Mouse (Mus musculus): ENCODE results near the gene Dtx4.

Gene Dtx4

DNA sequence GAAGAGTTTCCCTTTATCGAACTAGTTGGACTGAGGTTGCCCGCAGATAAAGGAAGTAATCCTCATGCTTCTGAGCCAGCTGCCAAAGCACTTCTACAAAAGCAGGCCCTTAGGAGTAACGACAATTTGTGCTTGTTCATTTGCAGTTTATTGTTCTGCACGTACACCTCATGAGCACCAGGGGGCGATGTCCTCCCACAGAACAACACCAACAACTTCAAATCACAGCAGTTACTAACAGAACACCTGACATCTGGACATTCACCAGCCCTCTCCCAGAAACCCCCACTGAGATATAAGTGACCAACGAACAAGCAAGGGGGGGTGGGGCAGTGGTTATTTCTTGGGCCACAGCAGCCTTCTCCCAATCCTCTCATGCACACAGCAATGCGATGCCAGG, 35.0 kb downstream of the Dtx4 start:
- DNase-seq (ENCODE audit: inconsistent ontology term), result peak; percentile 82

DNA sequence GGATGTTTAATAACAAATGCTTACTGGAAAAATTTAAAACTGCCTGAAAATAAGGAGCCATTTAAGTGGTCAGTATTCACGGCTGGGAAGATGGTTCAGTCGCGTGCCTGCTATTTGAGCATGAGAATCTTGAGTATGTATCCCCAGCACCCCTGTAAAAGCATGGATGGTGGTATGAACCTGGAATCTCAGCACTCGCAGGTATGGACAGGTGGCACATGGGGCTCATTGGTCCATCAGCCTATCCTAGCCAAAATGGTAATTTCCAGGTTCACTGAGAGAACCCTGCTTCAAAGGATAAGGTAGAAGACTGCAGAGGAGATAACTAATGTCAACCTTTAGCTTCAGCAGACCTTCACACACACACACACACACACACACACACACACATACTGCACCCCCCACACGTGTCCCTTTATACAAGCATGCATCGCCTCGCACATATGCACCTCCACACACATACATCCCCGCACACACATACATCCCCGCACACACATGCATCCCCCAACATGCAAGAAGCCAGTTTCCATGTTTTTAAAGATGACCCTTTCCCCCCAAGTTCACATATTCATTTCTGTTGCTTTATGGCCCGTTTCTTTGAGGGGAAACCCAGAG, 35.6 kb downstream of the Dtx4 start:
- DNase-seq (ENCODE audit: inconsistent ontology term), result no peak

DNA sequence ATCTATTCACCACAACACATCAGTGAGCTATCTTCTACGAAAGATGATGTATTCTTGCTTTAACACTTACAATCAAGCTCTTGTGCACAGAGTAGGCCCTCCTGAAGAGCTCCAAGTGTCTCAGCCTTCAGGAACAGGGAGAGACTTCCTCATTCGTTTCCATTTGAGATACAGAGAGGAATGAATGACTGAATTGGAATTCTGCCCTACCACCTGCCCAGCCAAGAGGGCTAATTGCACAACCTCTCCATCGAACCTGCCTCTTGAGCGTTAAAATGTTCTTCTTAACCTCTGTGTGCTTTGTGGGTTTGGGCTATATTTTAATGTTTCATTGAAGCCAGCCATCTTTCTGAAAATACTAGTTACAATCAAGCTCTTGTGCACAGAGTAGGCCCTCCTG, 36.6 kb downstream of the Dtx4 start:
- DNase-seq (ENCODE audit: inconsistent ontology term), result no peak

DNA sequence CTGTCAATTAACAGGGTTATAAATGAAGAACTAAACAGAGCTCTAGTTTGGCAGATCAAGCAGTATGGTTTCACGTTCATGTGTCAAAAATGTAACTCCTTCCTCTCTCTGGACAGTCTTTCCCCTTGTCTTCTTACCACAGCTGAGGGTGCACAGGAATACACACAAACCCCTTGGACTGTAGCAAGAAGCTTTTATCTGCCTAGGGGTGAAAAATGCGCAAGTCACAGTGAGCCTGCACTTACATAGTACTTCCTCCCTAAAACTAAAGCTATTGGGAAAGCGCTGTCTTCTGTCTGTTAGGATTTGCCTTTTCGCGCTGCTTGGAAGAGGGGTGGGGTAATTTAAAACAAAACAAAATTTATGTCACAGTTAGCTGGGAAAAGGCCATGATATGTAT, 37.1 kb downstream of the Dtx4 start:
- DNase-seq (ENCODE audit: inconsistent ontology term), result peak; percentile 59

DNA sequence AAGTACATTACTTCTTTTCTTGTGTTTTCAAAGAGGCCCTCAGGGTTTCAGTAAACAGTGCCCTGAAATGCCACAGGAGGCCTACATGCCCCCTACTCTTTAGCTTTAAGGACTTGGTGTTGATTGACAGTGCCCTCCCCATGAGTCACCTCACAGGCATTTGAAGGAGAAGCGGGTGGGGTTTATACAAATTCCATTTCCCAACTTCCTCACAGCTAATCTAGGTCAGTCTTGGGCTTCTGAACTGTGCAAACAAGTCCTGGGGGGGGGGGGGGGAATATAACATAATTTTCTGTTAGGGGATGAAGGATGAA, 37.6 kb downstream of the Dtx4 start:
- peak; percentile 82 for DNase-seq (ENCODE audit: inconsistent ontology term)

DNA sequence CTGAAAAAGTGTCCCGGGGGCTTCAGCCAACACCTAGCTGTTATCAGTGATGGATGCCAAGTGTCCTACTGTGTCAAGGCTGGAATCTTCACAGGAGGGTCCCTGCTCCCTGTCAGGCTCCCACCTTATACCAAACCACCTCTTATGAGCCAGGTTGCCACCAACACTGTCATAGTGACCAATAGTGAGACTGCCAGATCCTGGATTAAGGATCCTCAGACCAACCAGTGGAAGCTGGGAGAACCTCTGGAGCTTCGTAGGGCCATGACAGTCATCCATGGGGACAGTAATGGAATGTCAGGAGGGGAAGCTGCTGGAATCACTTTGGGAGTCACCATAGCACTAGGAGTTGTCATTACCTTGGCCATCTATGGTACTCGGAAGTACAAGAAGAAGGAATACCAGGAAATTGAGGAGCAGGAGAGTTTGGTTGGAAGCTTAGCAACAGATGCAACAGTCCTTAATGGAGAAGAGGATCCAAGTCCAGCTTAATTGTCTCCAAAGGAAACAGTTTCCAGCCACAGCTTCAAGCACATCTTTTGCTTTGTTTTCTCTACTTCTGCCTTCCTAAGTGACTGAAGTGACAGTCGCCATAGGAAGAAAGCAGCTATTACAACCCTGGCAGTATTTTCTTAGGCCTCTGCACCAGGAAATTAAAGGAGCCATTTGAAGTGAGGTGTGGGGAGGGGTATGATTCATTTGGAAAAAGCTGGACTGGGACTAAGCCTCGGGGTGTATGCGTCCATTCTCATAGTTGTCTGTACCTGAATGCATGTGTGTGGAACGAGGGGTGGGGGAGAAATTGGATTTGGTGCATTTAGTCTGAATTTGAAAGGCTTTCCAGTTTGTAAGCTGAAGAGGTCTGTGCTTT, 38.2 kb downstream of the Dtx4 start:
- no peak for DNase-seq (ENCODE audit: inconsistent ontology term)

DNA sequence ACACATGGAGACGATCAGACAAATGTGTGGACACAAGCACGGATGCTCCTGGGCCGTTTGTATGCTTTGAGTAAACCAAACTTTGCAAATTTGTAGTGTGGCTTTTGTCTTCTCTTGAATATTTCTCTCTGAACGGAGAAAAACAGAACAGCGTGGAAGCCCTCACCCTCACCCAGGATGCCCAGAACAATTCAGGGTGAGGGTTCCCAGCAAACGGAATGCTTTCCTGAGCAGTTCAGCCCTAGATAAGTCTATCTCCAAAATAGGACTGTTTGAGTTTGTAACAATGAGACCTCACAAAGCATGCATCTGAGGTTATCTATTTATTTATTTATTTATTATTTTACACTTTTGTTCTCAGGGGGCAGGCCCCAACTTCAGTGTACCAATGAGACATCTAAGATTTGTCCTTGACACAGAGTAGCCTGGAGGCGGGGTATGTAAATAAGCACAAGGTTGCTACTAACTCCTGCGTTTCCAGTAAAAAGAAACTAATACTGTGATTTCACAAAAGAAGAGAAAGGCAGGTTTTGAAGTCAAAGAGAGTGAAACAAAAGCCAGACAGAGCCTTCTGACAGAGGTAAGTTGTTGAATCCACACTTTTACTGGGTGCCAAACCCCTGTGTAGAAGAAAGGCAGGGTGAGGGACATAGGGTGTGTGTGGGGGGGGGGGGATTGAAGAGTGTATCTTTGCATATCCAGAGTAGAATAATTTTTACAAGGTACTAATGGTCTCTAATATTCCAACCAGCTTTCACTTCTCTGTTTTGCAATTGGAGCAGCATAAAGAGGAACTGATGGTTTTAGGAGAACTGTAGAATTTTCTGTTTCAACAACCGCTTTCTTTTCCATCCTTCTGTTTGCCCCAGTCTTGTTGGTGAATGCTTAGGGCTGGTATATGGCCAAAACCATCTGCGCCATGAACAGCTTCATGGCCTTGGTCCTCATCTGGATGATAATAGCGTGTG, 40.7 kb downstream of the Dtx4 start, which contains the start of gene Mpeg1:
Gene Mpeg1 (plus strand): TSS at position 498 of the 968 bp plus-strand sequence.
- no peak for DNase-seq (ENCODE audit: inconsistent ontology term)

DNA sequence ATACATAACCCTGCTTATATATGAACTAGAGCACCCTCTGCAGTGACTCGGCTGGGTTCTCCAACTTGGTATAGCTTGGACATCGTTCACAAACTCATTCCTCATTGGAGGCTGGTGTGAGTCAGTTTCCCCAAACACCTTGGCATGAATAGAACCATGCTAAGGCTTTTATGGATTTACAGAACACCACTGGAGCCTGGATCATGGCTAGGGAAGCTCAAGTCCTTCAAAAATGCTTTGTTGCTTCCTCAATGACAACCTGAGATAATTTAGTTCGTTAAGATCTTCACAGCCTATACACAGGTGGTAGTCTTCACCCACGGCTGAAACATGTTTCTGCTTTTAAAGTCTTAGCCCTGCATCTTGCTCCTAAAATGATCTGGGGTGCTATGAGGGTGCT, 41.7 kb downstream of the Dtx4 start:
- DNase-seq (ENCODE audit: inconsistent ontology term), result no peak

DNA sequence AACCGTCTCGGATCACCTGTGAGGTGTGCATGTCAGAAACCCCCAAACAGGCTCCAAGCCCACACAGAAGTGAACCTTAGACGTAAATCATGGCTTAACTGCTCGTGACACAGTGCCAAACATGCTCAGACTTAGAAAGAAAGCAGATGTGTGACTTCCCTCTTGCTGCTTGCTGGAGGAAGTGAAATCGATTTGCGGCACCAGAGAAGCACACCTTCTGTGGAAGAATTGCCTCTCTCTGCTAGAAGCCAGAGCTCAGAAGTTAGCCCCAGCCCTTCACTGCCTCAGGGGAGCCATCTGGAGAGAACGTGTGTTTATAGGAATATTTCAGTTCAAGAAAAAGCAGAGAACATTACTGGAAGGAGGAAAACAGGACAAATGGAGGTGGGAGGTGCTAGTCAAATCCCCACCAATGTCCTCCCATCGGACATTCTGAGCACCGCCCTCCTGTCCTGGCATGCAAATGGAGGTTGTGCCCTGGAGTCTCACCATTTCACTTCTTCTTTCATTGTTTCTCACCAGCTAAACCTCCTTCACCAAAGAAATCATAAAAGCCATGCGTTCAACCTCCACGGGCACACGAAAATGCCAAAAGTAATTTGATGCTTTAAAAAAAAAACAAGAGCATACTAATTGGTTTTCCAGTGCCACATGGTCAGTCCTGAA, 43.7 kb downstream of the Dtx4 start:
- no peak for DNase-seq (ENCODE audit: inconsistent ontology term)

DNA sequence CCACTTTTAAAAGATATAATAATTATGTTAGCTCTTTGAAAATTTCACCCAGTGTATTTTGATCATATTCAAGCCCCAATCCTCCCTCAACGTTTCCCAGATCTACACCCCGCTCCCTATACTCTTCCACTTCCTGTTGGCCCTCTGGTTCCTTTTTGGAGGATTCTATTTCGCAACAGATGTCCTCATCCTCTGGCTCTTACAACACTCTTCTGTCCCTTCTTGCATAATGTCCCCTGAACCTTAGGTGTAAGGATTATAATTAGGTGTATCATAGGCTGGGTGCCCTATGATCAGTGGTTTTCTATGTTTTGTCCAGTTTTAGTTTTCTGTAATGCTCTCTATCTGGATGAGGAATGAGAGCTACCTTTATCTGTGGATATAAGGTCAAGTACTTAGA, 56.2 kb downstream of the Dtx4 start:
- no peak for DNase-seq (ENCODE audit: inconsistent ontology term)

DNA sequence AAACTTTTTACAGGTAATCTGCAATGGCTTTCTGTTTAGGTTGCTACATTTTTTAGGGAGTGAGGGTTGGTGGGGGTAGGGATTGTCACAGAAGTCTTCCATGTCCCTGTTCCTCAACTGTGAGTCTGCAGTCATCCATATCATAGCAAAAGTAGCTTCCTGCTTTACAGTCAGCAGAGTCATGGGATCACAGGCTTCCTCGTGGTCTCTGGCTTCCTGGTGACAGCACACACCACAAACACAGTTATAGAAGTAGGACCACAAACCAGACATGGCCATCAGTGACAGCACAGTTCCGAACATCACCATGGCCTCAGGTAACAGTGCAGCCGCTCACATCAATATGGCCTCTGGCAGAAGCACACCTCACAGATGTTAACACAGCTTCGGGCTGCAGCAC, 58.7 kb downstream of the Dtx4 start:
- no peak for DNase-seq (ENCODE audit: inconsistent ontology term)

DNA sequence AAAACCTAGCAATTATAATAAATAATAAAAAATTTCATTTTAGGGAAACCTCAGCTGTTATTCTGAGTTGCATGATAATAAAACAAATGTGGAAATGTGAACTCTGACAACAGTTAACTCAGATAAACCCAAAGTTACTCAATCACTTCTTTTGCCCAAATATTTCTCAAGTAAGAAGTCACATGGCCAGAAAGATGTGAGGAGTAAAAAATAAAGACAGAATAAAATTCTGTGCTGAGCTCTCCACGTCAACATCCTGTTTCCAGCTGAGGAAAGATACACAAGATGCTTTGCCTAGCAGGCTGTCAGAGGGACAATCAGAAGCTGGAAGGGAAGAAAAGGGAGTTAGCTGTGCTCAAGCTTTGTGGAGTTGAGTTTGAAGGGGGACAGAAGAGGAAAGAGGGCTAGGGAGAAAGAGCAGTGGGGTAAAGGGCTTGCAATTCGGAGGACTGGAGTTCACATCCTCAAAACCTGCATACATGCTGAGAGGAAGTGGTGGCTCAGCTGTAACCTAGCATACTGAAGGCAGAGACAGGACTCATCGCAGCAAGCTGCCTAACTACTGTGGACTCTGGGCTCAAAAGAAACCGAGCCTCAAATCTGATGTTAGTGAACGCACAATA, 61.0 kb downstream of the Dtx4 start:
- no peak for DNase-seq (ENCODE audit: inconsistent ontology term)

DNA sequence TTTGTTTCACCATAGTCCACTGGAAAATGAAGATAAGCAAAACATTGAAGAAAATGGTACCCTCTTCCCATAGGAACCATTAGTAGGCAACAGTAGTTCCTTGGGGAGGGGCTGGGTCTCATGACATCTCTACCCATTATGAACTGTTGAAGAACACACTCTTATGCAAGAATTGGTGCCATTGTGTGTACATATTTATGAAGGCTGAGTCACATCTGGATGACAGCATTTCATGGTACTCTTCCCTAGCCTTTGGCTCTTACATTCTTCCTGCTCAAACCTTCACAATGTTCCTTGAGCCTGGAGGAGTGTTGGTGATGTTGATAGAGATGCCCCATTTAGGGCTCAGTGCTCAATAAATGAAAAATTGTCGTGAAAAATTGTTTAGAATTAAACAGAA, 61.7 kb downstream of the Dtx4 start:
- DNase-seq (ENCODE audit: inconsistent ontology term), result no peak

DNA sequence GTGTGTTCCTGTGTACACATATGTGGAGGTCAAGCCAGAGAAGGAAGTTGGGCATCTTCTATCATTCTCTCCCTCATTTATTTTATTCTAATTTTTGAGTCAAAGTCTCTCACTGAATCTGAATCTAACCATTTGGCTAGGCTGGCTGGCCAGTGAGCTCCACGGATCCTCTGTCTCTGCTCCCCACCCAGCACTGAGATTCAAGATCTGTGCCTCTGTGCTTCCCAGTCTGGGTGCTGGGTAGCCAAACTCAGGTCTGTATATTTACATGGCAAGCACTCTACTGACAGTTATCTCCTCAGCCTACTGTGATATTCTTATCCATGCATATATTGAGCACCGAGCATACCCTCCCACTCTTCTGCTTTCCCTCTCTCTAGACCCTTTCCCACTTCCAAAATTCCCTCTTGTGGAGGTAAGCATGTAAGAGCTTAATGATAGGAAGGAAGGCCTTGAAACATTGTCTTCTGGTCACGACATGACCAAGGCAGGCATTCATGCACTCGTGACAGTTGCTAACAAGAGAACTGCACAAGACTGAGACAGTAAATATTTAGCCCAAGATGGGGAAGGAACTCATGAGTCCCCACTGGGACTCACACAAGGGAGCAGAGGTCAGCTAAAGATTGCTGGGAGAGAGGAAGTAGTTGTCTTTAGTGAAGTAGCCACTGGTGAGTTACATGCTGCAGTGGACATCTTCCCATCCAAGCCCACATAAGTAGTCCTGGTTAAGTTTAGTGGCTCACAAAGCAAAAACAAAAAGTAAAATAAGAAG, 65.3 kb downstream of the Dtx4 start:
- no peak for DNase-seq (ENCODE audit: inconsistent ontology term)

DNA sequence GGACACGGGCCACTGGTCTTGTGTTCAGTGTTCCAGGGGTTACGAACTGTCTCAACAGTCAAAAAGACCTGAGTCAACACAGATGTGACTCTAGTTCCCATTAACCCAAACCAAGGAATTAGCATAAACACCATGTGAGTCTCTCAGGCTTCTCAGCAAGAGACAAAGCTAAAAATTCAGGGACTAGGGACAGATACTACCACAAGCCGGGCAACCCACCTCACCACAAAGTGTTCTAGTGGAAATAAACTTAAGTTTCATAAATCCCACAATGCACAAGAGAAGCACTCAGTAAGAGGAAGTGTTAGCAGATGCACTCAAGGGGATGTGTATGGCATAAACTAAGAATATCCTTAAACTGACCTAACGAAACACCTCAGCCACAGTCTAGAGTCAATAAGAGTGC, 66.2 kb downstream of the Dtx4 start:
- DNase-seq (ENCODE audit: inconsistent ontology term), result no peak

DNA sequence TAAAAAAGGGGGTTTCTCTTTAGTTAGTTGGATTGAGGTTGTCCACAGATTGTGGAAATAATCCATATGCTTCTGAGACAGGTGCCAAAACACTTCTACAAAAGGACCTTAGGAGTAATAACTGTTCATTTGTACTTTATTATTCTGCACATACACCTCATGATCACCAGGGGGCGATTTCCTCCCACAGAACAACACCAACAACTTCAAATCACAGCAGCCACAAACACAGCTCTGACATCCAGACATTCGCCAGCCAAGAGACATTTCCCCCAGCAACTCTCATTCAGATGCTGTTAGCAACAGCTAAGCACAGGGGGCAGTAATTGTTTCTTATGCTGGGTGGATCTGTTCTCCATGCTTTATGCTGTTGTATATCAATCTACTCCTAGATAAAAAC, 68.2 kb downstream of the Dtx4 start:
- peak; percentile 50 for DNase-seq (ENCODE audit: inconsistent ontology term)

DNA sequence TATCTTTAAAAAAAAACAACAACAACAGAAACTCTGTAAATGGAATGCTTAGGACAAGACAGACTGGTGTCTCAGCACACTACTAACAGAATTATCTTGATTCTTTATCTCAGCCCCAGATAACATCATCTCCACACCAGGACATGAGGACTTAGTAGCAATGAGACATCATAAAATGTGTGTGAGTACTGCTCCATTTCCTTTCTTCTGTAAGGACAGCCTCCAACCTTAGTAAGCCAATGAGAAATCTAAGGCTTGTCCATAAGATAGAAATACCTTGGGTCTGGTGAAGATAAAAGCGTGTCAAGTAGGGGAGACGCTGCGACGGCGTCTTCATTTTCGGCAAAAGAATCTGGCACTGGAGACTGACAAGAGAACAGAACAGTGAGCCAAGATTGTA, 73.6 kb downstream of the Dtx4 start, which contains the start of gene Pfpl:
Gene Pfpl (plus strand): TSS at position 301 of the 400 bp plus-strand sequence.
- no peak for DNase-seq (ENCODE audit: inconsistent ontology term)

DNA sequence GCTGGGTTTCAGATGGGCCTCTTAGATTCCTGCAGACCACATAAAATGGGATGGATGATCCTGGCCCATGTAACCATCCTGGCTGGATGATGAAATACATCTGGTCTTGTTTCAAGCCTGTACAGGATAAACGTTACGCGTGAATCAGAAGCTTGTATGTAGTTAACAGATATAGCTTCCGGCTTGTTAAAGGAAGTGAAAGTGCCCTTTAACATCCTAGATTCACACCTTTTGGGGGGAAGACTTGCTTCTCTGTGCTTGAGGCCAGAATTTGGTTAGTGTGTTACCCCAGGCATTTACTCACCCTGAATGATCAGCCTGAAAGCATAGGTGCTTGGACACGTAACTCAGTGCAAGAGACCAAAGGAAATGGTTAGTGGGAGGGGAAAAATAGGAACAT, 74.2 kb downstream of the Dtx4 start:
- DNase-seq (ENCODE audit: inconsistent ontology term), result no peak

DNA sequence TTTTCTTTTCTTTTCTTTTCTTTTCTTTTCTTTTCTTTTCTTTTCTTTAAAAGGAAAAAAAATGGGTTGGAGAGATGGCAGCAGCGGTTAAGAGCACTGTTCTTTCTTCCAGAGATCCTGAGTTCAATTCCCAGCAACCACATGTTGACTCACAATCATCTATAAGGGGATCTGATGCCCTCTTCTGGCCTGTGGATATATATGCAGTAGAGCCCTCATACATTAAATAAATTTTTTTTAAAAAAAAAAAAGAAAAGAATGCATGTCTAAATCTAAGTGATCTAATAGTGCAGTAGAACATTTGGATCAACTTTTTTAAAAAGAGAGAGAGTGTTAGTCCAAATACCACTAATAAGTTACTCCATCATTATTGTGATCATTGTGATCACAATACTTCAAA, 79.6 kb downstream of the Dtx4 start:
- no peak for DNase-seq (ENCODE audit: inconsistent ontology term)

DNA sequence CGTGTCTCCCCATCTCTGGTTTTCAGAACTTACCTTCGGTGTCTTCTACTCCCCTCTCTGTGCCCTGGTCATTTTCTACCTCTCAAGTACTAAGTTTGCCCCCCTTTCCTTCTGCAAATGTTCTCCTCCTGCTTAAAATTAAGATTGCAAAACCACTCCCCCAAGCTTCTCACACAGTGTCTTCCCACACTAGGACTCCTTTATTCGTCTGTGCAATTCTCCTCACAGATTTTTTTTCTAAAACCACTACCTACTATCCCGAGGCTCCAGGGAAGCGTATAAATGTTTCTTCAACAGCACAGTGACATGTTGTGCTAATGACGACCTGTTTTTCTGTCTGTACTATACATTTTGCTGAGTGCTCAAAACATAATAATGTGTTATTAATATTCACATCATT, 80.7 kb downstream of the Dtx4 start:
- DNase-seq (ENCODE audit: inconsistent ontology term), result no peak

DNA sequence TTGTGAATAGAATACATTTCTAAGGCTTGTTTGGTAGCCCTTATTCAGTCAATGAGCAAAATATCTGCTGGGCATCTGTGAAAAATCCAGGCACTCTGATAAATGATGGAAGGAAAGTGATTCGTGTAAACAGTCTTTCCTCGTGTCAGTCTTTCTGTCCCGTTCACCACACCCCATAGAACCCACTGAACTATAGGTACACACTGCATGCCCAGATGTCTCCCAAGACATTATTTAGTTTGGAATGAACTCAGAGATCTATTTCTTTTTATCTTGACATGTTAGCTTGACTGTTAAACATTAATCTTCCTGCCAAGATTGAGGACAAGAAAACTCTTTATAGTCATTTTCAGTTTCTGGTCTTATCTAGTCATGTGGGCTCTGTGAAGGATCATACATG, 82.9 kb downstream of the Dtx4 start:
- DNase-seq (ENCODE audit: inconsistent ontology term), result no peak

Measured in Muller cell, postnatal 12 days (primary cell).